Mouse (Mus musculus): ENCODE results near the gene 4930415O20Rik.
"Not testable (repeated sequence)": the region's sequence is repeated elsewhere in the genome, so short reads cannot be mapped to it uniquely, and the experiment has no call there.

The 4930415O20Rik gene

DNA sequence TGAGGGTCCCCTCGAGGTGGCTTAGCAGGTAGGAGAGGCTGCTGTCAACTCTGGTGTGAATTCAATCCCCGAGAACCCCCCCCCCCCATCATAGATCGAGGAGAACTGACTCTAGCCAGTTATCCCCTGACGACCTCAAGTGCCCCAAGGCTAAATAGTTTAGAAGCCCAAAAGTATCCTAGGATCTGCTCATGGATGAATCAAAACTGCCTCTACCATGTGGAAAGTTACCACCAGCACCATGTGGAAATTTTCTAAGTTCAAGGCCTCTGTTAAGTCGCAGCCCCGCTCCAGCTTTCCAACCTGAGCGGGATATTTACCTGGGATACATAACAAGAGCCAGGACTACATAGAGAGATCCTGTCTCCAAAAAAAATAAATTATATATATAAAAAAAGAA is 1.6 kb upstream of the 4930415O20Rik start:
- no peak for DNase-seq

DNA sequence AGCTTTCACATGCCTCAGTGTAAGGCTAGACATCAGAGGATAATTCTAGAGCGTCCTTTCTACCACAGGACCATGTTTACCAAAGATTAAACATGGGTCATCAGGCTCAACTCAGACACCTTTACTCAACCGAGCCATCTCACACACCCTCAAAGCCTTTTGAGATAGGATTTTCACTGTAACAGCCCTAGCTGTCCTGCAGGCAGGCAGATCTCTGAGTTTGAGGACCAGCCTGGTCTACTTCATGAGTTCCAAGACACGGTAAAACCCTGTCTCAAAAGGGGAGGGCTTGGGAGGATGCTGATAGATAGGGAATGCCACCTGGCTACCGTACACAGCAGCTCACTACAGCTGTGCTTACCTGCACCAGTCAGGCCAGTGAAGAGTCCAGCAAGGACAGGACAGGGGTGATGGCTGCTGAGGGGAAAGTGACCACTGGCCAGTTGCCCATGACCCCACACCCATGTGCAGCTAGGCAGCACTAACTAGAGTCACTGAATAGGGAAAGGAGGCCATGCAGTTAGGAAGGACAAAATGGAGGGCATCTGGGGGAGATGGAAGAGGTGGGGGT is 924 bp upstream of the 4930415O20Rik start:
- no peak for DNase-seq

DNA sequence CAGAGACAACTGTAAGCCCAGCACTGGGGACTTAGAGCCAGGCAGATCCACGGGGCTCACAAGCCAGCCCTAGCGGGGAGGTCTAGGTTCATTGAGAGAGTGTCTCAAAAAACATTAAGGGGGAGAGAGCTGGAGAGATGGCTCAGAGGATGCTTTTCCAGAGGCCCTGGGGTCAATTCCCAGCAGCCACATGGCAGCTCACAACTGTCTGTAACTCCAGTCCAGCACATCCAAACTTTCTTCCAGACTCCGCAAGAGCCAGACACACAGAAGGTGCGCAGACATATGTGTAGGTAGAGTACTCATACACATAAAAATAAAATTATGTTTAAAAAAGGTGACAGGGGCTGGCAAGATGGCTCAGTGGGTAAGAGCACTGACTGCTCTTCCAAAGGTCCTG is 2.5 kb downstream of the 4930415O20Rik start:
- no peak for DNase-seq

DNA sequence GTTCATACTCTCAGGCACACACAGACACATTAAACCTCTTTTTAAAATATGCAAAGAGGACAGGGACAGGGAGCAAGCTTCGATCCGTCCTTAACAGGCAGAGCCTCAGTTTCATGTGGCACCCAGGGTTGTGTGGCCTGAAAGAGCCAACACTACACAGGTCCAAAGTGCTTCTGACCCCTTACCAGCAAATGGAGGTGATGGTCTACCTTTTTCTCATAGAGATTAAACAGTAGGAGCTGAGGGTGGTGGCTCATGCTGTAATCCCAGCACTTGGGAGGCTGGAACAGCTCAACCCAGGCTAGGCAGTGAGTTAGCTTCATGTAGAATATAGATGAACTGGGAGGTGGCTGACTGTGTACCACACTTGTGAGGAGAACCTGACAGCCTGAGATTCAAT is 8.5 kb downstream of the 4930415O20Rik start:
- no peak for DNase-seq

DNA sequence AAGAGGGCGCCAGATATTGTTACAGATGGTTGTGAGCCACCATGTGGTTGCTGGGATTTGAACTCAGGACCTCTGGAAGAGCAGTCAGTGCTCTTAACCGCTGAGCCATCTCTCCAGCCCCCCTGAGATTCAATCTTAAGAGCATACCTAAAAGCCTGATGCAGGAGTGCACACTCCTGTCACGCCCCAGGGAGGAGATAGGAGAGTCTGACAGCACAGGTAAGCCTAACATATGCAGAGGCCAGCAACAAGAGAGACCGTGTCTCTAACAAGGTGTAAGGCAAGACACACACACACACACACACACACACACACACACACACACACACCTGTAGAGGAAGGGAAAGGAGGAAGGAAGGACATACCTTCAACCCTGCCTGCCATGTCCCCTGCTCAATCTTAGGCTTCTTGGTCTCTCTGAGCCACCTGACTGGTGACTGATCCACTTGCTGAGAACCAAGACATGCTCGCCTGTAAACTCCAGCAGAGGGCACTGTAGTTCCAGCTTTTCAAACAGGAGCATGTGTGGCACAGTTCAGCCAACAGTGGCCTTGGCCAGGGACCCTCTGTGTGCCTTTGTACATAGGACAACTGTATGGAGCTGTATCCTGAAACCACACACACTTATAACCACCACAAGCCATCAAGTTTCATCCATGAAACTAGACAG is 9.1 kb downstream of the 4930415O20Rik start:
- DNase-seq, result peak; percentile 77 to 79

DNA sequence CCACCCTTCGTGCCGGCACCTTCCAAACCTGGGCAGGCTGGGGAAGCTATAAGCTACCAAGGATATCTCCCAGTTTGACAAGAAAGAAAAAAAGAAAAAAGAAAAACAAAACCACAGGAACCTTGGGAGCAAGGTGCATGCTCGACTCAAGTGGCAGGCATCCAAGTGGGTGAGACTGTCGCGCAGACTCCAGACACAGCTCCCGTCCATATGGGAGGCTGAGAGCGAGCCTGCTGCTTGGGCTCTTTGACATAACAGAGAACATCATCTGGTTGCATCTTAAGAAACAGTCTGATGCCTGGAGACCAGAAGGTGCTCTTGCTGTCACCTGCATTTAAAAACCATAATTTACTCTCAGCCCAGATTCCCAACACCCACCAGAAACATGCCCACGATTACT is 11.6 kb downstream of the 4930415O20Rik start:
- no peak for DNase-seq

DNA sequence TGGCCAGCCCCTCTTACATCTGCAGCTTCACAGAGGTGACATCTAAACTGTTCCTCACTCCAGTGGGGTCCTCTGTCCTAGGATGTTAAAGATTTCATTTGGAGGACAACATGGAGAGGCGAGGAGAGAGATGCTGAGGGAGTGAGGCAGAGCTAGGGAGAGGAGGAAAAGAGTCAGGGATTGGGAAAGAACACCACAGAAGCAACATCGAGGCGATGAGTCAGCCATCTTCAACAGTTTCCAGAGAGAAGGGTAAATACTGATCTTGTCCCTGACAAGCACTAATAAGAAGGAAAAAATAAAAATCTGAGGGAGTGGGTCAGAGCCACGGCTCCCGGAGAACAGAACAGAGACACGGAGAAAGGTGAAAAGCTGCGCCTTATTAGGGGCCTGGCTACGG is 12.2 kb downstream of the 4930415O20Rik start:
- no peak for DNase-seq

DNA sequence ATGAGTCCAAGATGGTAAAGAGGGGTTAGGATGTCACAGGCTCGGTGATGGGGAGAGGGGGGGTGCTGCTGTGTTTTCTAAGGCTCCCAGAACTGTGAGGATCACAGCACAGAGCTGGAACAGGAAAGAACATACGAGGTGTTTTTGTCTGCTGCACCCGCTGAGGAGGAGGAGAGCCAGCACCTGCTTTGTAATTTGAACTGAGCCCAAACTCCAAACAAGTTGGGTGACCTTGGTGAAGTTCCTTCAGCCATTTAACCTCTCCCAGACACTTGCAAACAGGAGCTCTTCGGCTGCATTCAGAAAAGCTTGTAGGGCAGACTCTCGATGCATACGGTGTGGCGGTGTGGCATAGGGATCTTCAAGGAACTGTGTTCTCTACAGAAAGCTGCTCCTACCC is 14.6 kb downstream of the 4930415O20Rik start:
- no peak for DNase-seq

DNA sequence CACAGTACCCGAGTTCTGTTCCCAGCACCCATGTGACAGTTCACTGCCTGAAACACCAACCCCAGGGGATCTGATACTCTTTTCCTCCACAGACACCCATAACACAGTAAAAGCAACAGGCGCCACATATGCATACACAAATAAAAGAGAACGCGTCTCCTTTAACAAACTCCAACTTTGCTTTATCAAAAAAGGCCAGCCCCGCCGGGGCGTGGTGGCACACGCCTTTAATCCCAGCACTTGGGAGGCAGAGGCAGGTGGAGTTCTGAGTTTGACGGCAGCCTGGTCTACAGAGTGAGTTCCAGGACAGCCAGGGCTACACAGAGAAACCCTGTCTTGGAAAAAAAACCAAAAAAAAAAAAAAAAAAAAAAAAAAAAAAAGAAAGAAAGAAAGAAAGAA is 15.3 kb downstream of the 4930415O20Rik start:
- not testable (repeated sequence) for DNase-seq

DNA sequence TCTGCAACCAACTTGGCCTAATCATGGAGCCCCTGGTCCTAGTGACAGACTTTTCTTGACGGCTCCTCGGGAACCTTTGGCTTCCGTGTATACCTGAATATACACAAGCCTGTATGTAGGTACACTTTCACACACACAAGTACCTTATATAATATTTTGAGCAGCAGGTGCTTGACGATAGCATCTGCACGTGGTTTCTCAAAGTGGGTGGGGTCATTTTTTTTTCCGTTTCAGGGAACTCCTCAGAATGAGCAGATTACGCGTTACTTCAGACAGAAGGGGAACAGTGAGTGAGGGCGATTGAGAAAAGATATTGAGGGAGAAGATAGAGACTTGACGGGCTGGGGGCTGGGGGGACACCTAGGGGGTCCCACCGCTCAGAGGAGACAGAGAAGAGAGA is 16.9 kb downstream of the 4930415O20Rik start:
- no peak for DNase-seq

DNA sequence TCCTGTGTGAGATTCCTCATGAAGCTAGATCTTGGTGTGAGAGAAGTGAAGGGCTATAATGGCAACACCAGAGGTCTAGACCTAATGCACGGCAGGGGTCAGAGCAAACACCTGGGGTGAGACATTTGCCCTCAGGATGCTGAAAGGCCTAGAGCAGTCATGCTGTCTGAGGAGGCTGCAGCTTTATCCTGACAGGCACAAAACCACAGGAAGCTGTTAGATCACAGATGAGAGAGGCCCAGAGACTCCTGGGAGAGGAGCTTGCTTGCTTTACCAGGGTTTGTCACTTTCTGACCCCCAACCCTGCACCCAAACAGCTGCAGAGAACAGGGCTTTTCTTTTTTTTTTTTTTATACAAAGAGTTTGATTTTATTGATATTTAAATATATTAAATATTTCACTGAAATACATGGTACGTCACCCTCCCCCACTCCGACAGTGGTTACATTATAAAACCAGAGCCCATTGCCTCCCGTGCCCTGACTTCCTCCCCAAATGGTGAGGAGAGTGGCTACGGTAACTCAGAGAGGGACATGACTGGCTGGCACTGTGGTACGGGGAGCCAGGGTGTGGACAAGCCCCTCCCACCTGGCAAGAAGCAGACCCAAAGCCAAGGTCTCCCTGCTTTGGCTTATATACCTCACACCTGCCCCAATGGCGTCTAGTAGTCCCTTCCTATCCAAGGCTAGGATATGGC is 19.0 kb downstream of the 4930415O20Rik start:
- peak; percentile 48 to 66 for DNase-seq

DNA sequence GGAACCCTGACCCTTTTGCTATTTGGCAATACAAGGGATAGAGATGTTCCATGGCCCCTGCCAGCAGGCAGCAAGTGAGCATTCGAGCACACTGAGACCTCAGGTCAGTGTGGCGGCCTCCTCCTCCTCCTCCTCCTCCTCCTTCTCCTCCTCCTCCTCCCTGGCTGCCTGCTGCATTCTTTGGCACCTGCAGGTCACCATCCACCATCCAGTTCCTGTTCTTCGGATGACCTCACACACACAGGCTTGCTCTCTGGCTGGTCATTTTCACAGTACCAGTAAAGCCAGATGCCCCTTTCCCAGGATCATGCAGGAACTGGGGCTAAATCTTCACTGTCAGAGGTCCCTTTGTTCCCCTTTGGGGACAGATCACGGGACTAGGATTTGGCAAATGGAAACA is 20.6 kb downstream of the 4930415O20Rik start:
- no peak for DNase-seq

DNA sequence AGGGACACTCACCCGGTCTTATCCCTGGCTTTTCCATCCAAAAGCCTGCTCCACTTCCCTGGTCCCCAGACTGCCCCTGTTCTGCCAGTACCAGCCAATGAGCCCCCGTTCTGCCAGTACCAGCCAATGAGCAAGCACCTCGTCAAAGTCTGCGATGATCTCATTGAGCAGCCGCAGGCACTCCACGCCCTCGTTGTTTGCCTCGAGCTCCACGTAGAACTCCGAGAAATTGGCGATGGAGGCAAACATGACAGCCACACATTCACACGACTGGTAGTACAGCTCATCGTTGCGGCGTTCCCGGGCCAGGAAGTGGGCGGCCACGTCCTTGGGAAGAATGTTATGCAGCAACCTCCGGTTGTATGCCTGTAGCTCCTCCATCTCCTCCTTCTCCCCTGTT is 23.4 kb downstream of the 4930415O20Rik start:
- no peak for DNase-seq

DNA sequence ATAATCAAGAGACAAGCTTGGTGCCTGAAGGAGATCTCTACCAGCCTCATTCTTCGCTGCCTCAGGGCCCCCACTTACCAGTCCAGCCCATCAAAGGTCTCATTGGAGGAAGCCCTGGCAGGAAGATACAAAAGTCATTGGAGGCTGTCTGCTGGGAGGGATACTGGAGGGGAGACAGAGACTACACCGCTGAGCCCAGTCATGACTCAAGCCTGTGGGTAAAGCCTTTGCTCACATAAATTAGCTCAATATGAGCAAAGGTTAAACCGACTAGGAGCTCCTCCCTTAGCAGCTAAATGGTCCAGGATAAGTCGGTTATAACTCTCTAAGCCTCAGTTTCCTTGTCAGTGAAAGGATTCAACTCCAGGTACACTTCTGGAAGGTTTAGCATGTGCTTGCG is 24.2 kb downstream of the 4930415O20Rik start:
- DNase-seq, result no peak

DNA sequence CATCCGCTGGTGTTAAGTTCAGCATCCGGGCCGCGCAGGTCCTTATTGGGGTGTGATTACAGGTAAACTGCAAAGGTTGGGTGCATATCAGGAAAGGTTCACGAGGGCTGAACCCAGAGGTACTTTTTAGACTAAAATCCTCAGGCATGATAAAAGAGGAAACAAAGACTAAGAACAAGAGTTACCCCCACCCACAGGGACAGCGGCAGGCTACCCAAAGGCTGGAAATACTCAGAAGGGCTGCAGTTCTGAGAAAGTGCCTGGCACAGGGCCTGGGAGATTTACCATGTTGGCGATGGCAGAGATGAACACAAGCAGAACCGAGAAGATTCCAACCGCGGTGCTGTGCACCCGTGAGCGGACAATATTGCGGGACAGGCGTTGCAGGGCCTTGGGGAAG is 25.8 kb downstream of the 4930415O20Rik start:
- DNase-seq, result no peak

DNA sequence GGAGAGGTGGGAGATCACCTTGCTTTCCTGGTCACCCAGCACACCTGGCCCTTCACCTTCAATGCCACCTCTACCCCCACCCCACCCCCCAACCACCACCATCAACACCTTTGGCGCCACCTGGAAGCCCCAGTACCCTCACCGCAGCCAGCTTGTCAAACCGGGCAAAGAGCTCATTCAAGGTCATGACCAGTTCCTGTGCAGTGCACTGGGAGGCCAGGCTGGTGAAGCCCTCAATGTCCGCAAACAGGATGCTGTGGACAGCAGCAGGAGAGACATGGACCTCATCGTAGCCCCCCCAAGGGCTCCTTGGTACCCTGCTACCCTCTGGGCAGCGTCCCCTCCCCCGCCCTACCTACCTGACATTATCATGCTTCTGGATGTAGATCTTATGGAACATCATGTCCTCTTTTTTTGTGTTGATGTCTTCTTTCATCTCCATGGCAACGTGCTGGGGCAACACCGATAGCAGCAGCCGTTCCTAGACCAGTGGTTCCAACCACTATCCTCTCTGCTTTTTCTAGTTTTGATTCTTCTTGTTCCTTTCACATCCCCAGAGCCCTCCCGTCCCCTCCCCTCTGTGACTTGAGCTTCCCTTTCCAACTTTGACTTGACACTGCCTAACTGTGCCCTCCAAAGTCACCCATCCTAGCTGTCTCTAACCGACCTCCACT is 29.4 kb downstream of the 4930415O20Rik start:
- DNase-seq, result no peak

DNA sequence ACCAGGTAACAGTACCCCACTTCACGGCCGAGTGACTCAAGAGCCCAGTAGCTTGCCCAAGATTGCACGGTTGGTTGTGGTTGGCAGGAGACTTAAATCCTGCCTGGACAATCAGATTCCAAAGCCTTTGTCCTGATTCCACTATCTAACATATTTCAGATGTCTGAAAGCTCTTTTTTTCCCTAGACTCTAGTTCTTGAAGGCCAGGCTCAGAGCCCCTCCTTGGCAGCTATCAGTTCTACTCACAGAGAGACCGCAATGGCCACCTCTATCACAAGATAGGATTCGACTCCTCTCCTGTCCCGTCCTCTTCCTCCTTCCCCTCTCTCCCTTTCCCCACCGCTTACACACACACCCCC is 31.0 kb downstream of the 4930415O20Rik start:
- no peak for DNase-seq

DNA sequence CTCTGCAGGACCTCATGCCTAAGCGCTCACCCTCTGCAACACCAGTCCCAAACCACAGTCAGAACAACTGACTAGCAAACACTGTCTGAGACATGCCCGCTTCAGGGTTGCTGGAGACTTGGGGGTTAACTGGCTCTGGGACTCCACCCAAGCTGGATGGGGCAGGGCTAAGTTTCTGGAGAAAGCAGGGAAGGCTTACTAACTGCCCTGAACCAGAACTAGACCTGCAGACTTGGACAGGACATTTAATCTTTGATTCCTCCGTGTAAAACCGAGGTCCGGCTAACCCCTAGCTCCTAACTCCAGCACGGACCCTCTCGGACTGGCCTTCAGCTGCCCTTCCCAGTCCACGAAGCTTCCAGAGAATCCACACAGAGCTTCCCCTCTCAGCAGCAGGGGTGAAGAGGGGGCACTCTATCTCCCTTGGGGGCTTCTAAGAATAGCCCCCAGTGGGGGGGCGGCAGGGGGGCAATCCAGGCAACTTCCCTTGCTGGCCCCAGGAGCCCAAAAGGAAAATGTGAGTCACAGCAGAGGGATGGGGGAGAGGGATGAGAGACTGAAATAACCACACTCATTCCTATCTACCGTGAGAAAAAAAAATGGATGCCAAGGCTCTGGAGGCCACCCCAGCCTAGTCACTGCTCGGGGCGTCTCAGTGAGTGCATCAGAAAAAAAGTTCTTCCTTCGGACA is 31.5 kb downstream of the 4930415O20Rik start:
- DNase-seq, result no peak

DNA sequence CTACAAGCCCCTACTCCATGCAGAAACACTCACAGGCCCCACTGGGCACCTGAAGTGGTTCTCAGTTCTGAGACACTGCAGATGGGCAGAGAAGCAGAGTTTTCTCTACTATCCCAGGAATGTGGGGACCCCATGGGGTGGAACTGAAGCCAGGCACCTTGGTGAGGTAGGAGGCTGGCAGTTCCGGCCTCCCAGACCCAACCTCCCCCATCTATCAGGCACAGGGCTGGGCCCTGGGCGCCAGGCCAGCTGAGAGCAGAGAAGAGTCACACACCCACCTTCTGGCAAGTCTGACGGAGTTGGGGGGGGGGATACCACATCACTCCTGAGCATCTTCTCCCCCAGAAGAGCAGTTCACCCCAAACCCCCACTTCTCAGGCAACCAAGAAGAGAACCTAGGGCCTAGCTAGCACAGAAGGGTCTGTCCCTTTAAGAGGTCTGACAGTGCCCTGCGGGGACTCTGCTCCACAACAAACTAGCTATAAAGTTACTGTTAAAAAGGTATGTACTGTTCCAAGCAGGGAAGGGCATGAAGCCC is 32.2 kb downstream of the 4930415O20Rik start:
- no peak for DNase-seq

DNA sequence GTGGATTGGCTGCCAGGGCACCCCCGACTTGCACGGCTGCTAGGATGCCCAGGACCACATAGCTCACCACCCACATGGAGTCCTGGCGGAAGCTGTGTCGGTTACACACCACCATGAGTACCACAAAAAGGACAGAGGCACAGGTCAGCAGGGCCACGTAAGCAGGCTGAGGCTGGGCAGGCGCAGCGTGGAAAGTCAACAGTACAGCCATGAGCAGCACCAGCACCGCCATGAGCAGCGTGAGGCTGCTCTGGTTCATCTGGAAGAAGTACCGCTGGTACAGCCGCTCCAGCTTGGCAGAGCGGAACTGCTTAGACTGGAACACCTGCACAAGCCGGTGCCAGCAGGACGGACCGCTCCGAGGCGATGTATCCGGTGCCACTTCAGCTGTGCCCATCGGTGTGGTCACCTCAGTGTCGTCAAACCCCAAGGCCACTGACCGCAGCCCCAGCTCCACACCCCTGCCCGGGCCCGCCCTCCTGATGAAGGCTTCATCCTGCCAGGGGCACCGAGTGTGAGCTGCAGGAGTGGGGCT is 33.3 kb downstream of the 4930415O20Rik start:
- DNase-seq, result no peak

DNA sequence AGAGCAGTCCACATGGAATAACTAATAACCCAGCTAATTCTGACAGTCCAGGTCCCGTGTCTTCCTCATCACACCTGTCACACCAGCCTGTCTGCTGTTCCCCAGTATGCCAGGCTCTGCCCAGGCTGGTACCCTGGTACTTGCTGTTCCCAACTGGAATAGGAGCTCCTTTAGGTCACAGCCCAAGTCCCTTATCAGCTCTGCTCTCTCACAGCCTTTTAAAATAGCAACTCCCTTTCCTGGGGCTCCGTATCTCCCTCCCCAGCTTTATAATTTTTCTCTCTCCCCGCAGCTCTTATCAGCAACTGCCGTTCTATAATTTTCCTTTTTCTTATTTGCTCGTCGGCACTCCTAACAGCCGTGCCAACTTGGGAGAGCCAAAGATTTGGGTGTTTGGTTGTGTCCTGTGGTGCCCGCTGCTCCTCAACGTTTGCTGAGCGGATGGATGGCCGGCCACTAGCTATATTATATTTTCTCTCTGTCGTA is 35.3 kb downstream of the 4930415O20Rik start:
- DNase-seq, result no peak

DNA sequence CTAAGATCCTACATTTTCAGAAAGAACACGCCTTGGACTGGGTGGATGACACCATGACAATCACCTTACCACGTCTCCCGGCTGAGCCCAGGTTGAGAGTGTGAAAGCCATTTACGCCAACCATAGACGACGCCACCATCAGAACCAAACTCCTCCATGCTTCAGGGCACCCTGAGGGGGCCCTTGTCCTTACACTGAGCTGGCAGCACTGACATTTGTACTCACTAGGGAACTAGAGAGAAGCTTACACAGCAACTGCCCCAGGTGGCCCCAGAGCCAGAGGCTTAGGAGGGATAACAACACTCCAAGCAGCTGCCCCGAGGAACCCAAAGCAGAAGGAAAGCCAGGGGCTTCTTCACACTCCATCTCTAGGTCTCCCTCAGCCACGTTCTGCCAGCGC is 35.9 kb downstream of the 4930415O20Rik start:
- DNase-seq, result no peak

DNA sequence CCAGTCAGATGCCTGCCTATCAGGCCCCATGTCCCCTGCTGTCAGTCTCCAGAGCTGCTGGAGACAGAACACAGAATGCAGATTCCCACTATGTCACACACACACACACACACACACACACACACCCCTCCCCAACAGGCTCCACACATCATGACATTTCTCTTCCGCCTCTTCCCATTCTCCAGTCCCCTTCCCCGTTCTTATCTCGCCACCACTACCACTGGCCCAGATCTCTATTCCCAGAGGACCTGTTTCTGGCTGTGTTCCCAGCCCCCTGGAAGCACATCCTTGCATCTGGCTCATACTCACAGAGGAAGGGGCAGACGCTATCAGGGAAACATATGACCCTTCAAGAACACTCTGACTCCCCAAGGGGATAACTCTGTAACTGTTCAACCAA is 36.8 kb downstream of the 4930415O20Rik start:
- DNase-seq, result no peak
